Mouse (Mus musculus): ENCODE results near the gene Pogk. TPM values are rescaled to one million over a fixed set of nuclear protein-coding genes. Genes with fewer than 3 reads are reported as not detected.

Gene Pogk
- polyA plus RNA-seq, 2 experiments: 21.7 to 26.8 TPM

DNA sequence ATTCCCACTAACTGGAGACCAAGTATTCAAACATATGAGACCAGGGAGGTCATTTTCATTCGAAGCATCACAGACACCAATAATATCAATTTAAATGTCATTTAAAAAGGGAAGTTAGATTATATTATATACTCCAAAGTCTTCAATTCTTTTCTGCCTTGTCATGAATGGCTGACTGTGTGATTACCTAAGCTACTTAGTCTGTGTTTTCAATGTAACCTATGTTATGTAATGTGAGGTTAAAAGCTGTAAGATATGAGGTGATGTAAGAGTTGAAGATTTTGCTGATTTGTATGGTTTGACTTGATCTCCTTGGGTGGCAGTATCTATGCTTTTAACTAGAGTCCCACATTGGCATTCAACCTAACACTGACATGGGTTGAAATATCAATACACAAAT lies 67.1 kb downstream of the Pogk start:
- WGBS: 82% methylated on average over 1 of the region's 1 CpGs
- H3K4me2 ChIP-seq (replicated peaks; ENCODE audit: low read depth, low read length, severe bottlenecking): no peak overlapping the region
- H3K4me1 ChIP-seq (ENCODE audit: control insufficient read depth, insufficient read depth, low read length): no peaks in the 10 kb centered on the region
- H3K27ac ChIP-seq (replicated peaks; ENCODE audit: low read depth, low read length): no peak overlapping the region
- H3K36me3 ChIP-seq (ENCODE audit: control insufficient read depth, insufficient read depth, low read length): no peaks in the 10 kb centered on the region
- no peak for TF ChIP-seq POLR2A (IDR thresholded peaks at IDR 0.05; ENCODE audit: borderline replicate concordance, extremely low read depth, insufficient read depth, insufficient read length)
- H3K9ac ChIP-seq (ENCODE audit: low read depth, low read length, severe bottlenecking): no peak overlapping the region
- no peak for ATAC-seq (ENCODE audit: low FRiP score, low read depth)
- no peaks in the 10 kb centered on the region for H3K27me3 ChIP-seq (ENCODE audit: control insufficient read depth, insufficient read depth, low read length)
- no peak overlapping the region for H3K4me3 ChIP-seq (replicated peaks; ENCODE audit: low read length)
- H3K9me3 ChIP-seq (ENCODE audit: control insufficient read depth, low read length): no peaks in the 10 kb centered on the region
- no peak for DNase-seq (ENCODE audit: low spot score)

DNA sequence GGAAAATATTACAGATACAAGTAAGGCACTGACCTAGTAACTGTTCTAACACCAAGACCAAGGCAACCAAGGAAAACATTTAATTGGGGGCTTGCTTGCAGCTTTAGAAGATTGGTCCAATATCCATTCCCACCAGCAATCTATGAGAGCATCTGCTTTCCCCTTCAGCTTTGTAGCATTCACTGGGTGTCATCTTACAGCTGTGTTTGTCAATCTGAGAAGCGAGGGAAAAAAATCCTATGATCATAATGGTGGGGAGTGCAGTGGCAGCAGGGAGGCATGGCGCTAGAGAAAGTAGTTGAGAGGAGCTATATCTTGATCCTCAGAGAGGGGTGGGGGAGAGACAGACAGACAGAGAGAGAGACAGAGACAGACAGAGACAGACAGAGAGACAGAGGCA lies 67.6 kb downstream of the Pogk start:
- no peak overlapping the region for H3K4me2 ChIP-seq (replicated peaks; ENCODE audit: low read depth, low read length, severe bottlenecking)
- no peaks in the 10 kb centered on the region for H3K27me3 ChIP-seq (ENCODE audit: control insufficient read depth, insufficient read depth, low read length)
- H3K9me3 ChIP-seq (ENCODE audit: control insufficient read depth, low read length): no peaks in the 10 kb centered on the region
- ATAC-seq (ENCODE audit: low FRiP score, low read depth): no peak
- DNase-seq (ENCODE audit: low spot score): no peak
- H3K9ac ChIP-seq (ENCODE audit: low read depth, low read length, severe bottlenecking): no peak overlapping the region
- no peak overlapping the region for H3K27ac ChIP-seq (replicated peaks; ENCODE audit: low read depth, low read length)
- H3K36me3 ChIP-seq (ENCODE audit: control insufficient read depth, insufficient read depth, low read length): no peaks in the 10 kb centered on the region
- no peak for TF ChIP-seq POLR2A (IDR thresholded peaks at IDR 0.05; ENCODE audit: borderline replicate concordance, extremely low read depth, insufficient read depth, insufficient read length)
- H3K4me3 ChIP-seq (replicated peaks; ENCODE audit: low read length): no peak overlapping the region
- 60% methylated on average over 2 of the region's 2 CpGs for WGBS
- no peaks in the 10 kb centered on the region for H3K4me1 ChIP-seq (ENCODE audit: control insufficient read depth, insufficient read depth, low read length)

DNA sequence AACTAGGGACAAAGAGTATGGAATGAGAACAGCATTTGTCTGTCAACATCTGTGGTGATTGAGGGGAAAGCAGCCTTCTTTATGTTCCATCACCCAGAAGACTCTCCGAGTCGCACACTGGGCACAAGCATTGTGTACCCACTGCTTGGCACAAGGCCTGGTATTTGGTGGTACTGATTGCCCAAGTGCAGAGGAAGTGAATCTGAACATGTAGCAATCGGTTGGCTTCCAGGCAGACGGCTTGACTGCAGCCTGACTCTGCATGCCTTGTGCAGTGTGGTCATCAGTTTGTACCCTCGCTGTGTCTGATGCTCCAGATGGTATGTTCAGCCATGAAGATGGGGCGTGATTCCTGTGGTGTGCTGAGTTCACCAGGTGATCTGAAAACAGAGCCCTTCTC lies 70.6 kb downstream of the Pogk start:
- TF ChIP-seq POLR2A (IDR thresholded peaks at IDR 0.05; ENCODE audit: borderline replicate concordance, extremely low read depth, insufficient read depth, insufficient read length): no peak
- no peak for ATAC-seq (ENCODE audit: low FRiP score, low read depth)
- Histone ChIP-seq H3K9me3 (ENCODE audit: control insufficient read depth, low read length) (no peaks in the 10 kb centered on the region), H3K9ac (ENCODE audit: low read depth, low read length, severe bottlenecking) (no peak overlapping the region), H3K4me3 (replicated peaks; ENCODE audit: low read length) (no peak overlapping the region), H3K4me2 (replicated peaks; ENCODE audit: low read depth, low read length, severe bottlenecking) (no peak overlapping the region), H3K27ac (replicated peaks; ENCODE audit: low read depth, low read length) (no peak overlapping the region), H3K4me1 (ENCODE audit: control insufficient read depth, insufficient read depth, low read length) (no peaks in the 10 kb centered on the region), H3K27me3 (ENCODE audit: control insufficient read depth, insufficient read depth, low read length) (no peaks in the 10 kb centered on the region), H3K36me3 (ENCODE audit: control insufficient read depth, insufficient read depth, low read length) (no peaks in the 10 kb centered on the region)
- WGBS: 91% methylated on average over 6 of the region's 6 CpGs
- DNase-seq (ENCODE audit: low spot score): no peak

Other genes starting within 250 kb of the Pogk start
- 0.04 and 0.08 TPM in 2 replicates for gene Mael, start 171.1 kb downstream of the Pogk start, polyA plus RNA-seq (2012; rRNA removed)
- not detected in 2 replicates for gene Mael, start 171.1 kb downstream of the Pogk start, polyA plus RNA-seq (2014; fragmentation: Nextera tagmentation; extraction: Ambion mirVana)
- gene Ildr2, start 155.7 kb downstream of the Pogk start, polyA plus RNA-seq (2012; rRNA removed): 0.20 and 0.31 TPM in 2 replicates
- gene Ildr2, start 155.7 kb downstream of the Pogk start, polyA plus RNA-seq (2014; fragmentation: Nextera tagmentation; extraction: Ambion mirVana): 0.33 and 0.40 TPM in 2 replicates
- 50.0 and 50.9 TPM in 2 replicates for gene Tada1, start 30.8 kb downstream of the Pogk start, polyA plus RNA-seq (2012; rRNA removed)
- gene Tada1, start 30.8 kb downstream of the Pogk start, polyA plus RNA-seq (2014; fragmentation: Nextera tagmentation; extraction: Ambion mirVana): 55.5 and 56.6 TPM in 2 replicates
- gene Gm4846, start 87.7 kb upstream of the Pogk start, polyA plus RNA-seq (2012; rRNA removed): not detected in 2 replicates
- not detected in 2 replicates for gene Gm4846, start 87.7 kb upstream of the Pogk start, polyA plus RNA-seq (2014; fragmentation: Nextera tagmentation; extraction: Ambion mirVana)
- not detected in 2 replicates for gene Gm4847, start 237.8 kb upstream of the Pogk start, polyA plus RNA-seq (2012; rRNA removed)
- not detected in 2 replicates for gene Gm4847, start 237.8 kb upstream of the Pogk start, polyA plus RNA-seq (2014; fragmentation: Nextera tagmentation; extraction: Ambion mirVana)

Data from limb, embryonic 14.5 days (tissue).